Mouse (Mus musculus) brain, embryonic 14.5 days (tissue): ENCODE data around the gene Anxa8. TPM values are rescaled to one million over a fixed set of nuclear protein-coding genes. Genes with fewer than 3 reads are reported as not detected.
A peak's percentile ranks its signal among the peaks of the same experiment; 100 is the strongest.

Experiments
- DNase-seq: peaks from one replicate; pipeline ENCODE4 v3.0.0-alpha.2; 2011; ENCODE audit warnings: low read depth
- CTCF ChIP-seq: fragments of 200-500 bp; IDR thresholded peaks from 2 replicates; pipeline ENCODE4 v1.5.1; 2012; ENCODE audit warnings: inconsistent platforms, mild to moderate bottlenecking, moderate library complexity, borderline replicate concordance; ENCODE audit not compliant: insufficient read depth, insufficient read length; ENCODE audit errors: extremely low read depth
- POLR2A ChIP-seq: fragments of 200-500 bp; IDR thresholded peaks from 2 replicates; pipeline ENCODE4 v1.6.1; 2012; ENCODE audit warnings: mild to moderate bottlenecking, inconsistent platforms, borderline replicate concordance; ENCODE audit not compliant: poor library complexity, insufficient read depth, insufficient read length, severe bottlenecking; ENCODE audit errors: extremely low read depth
- polyA plus RNA-seq: library from polyadenylated mRNA; depleted of rRNA; stranded (reverse); fragments of >200 nt; gene quantifications from 2 replicates; pipeline ENCODE4 v1.2.3, GENCODE M21; 2012

The Anxa8 gene
- polyA plus RNA-seq, 1 experiment, result 0.46 TPM

- TF ChIP-seq CTCF (no peak), POLR2A (no peak)
- no peak for DNase-seq
These were observed 5.7 kb downstream of the Anxa8 start for GRCm38 (mm10) chr14:34091475-34091874.

- TF ChIP-seq POLR2A, result no peak
- no peak for TF ChIP-seq CTCF
These were observed 7.1 kb downstream of the Anxa8 start for GRCm38 (mm10) chr14:34092856-34093255.

GRCm38 (mm10) chr14:34096161-34096560 lies 10.4 kb downstream of the Anxa8 start:
- no peak for TF ChIP-seq CTCF
- TF ChIP-seq POLR2A, result no peak
- DNase-seq, result no peak

More at GRCm38 (mm10) chr14:34092856-34093255, 7.1 kb downstream of the Anxa8 start:
- DNase-seq, result no peak

GRCm38 (mm10) chr14:34102601-34103000 lies 16.8 kb downstream of the Anxa8 start, which contains the start of gene A630023A22Rik:
Gene A630023A22Rik, minus strand, starts transcription at chr14:34102754.
- TF ChIP-seq POLR2A (no peak), CTCF (no peak)
- DNase-seq, result peak; percentile 8

GRCm38 (mm10) chr14:34103855-34104254 lies 18.1 kb downstream of the Anxa8 start:
- TF ChIP-seq POLR2A (no peak), CTCF (no peak)
- DNase-seq, result no peak

- DNase-seq, result peak; percentile 59
- no peak for TF ChIP-seq POLR2A
- TF ChIP-seq CTCF, result peak; percentile 61
These were observed 19.1 kb downstream of the Anxa8 start for GRCm38 (mm10) chr14:34104892-34105291.

GRCm38 (mm10) chr14:34106389-34107062 lies 20.7 kb downstream of the Anxa8 start:
- TF ChIP-seq POLR2A, result no peak
- TF ChIP-seq CTCF, result peak; percentile 54; the same call in 1 of the 2 replicates
- DNase-seq, result peak; percentile 4

GRCm38 (mm10) chr14:34107594-34107993 lies 21.8 kb downstream of the Anxa8 start:
- DNase-seq, result no peak
- TF ChIP-seq POLR2A (no peak), CTCF (no peak)

GRCm38 (mm10) chr14:34114311-34114710 lies 28.5 kb downstream of the Anxa8 start:
- TF ChIP-seq CTCF (no peak), POLR2A (no peak)
- no peak for DNase-seq

GRCm38 (mm10) chr14:34119046-34119723 lies 33.4 kb downstream of the Anxa8 start:
- TF ChIP-seq CTCF (no peak), POLR2A (no peak)
- DNase-seq, result no peak

GRCm38 (mm10) chr14:34120016-34120910 lies 34.5 kb downstream of the Anxa8 start:
- TF ChIP-seq CTCF (no peak), POLR2A (no peak)
- DNase-seq, result no peak
